Mouse (Mus musculus) myocyte (in vitro differentiated cells): ENCODE measurements around the gene Flad1.

Source experiments
- CEBPB ChIP-seq: IDR thresholded peaks from 2 replicates; pipeline ENCODE4 v1.6.1; 2011; ENCODE audit warnings: mild to moderate bottlenecking, moderate library complexity; ENCODE audit not compliant: poor library complexity, insufficient read depth, severe bottlenecking
- MAX ChIP-seq: IDR thresholded peaks from one replicate; pipeline ENCODE4 v1.6.1; 2011; ENCODE audit warnings: low read depth, mild to moderate bottlenecking, control low read depth
- MYOD1 ChIP-seq, 3 experiments: IDR thresholded peaks; one replicate each; pipeline ENCODE4 v1.6.1; 2011; ENCODE audit warnings: control low read depth in 2 of 3, low read depth in 2 of 3, mild to moderate bottlenecking in 2 of 3, moderate library complexity in 1 of 3; ENCODE audit not compliant: insufficient read length in 2 of 3, control insufficient read depth in 1 of 3
- POLR2A ChIP-seq: IDR thresholded peaks from one replicate; pipeline ENCODE4 v1.6.1; 2011; ENCODE audit warnings: low read depth, mild to moderate bottlenecking, control low read depth, moderate library complexity; ENCODE audit not compliant: insufficient read length
- REST ChIP-seq: IDR thresholded peaks from one replicate; pipeline ENCODE4 v1.6.1; 2011; ENCODE audit warnings: mild to moderate bottlenecking, control low read depth, moderate library complexity; ENCODE audit not compliant: insufficient read depth, insufficient read length
- TCF12 ChIP-seq: IDR thresholded peaks from one replicate; pipeline ENCODE4 v1.6.1; 2011; ENCODE audit warnings: mild to moderate bottlenecking, control low read depth; ENCODE audit not compliant: poor library complexity, insufficient read depth, severe bottlenecking
- USF1 ChIP-seq: IDR thresholded peaks from one replicate; pipeline ENCODE4 v1.6.1; 2011; ENCODE audit warnings: low read depth, mild to moderate bottlenecking, control low read depth, moderate library complexity

- TF ChIP-seq POLR2A (no peak), MYOD1 (IDR thresholded peaks at IDR 0.05; ENCODE audit: control insufficient read depth in 1 of 3, insufficient read length in 2 of 3, low read depth in 2 of 3) (no peak), TCF12 (no peak), USF1 (no peak), CEBPB (no peak), MAX (no peak), REST (no peak)
Measured at GRCm38 (mm10) chr3:89396654-89397005, 15.0 kb downstream of the Flad1 start.
